Mouse (Mus musculus): ENCODE measurements around the gene Il17rb. TPM values are rescaled to one million over a fixed set of nuclear protein-coding genes. Genes with fewer than 3 reads are reported as not detected.
A peak's percentile ranks its signal among the peaks of the same experiment; 100 is the strongest.

Il17rb gene
- 1.7 and 1.8 TPM in 2 replicates for polyA plus RNA-seq (2012; rRNA removed)

DNA sequence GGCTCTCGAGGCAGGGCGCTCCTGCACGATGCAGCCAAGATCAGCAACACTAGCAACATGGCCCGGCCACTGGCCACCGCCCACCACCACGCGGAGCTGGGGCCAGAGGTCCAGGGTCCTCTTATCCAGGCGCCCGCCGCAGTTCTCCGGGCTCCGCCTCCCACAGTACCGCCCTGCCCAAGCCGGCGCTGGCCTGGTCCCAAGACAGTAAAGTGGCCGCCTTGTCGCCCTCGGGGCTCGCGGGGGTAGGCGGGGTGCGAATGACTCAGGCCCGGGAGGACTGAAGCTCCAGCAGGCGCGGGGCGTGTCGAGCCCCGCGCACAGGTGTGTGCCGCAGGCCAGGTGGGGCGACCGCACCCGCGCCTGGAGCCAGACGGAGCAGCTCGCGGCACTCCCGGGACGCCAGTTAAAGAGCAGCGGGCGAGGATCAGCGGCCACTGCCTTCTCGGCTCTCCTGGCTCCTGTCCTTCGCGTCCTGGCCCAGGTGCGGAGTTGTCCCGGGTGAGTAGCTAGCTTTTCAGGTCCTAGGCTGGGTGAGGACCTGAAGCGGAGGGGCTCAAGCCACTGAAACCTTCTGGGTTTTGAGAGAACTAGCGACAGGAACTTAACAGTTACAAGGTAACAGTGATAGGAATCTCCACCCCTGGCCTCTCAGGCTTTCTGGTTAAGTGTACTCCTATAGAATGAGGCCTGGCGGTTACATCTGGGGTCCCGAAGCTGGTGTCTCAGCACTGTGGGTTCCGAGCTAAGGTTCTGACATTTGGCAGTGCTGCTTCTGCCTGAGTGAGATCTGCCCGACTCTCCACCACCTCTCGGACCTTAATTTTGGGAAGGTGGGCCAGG is at the start of gene Il17rb, which contains the start of gene Chdh:
Il17rb (minus strand) TSS at position 164 of the 843 bp plus-strand sequence.
Chdh (plus strand) TSS at position 291 of the 843 bp plus-strand sequence.
- Histone ChIP-seq H3K4me3 (ENCODE audit: insufficient read depth, low read length) (peak within 1 kb of the TSS; percentile 17; the same call in 1 of the 2 replicates), H3K27ac (ENCODE audit: insufficient read depth, low read length) (no peak within 1 kb of the TSS), H3K4me1 (ENCODE audit: control insufficient read depth, insufficient read depth, low read length) (no peaks in the 10 kb centered on the region; the same call in 1 of the 2 replicates)
- no peak for TF ChIP-seq POLR2A (IDR thresholded peaks at IDR 0.05; ENCODE audit: extremely low read depth, insufficient read depth, low read length)
- no peak for TF ChIP-seq CTCF (IDR thresholded peaks at IDR 0.05; ENCODE audit: extremely low read depth, insufficient read depth, low read length)

DNA sequence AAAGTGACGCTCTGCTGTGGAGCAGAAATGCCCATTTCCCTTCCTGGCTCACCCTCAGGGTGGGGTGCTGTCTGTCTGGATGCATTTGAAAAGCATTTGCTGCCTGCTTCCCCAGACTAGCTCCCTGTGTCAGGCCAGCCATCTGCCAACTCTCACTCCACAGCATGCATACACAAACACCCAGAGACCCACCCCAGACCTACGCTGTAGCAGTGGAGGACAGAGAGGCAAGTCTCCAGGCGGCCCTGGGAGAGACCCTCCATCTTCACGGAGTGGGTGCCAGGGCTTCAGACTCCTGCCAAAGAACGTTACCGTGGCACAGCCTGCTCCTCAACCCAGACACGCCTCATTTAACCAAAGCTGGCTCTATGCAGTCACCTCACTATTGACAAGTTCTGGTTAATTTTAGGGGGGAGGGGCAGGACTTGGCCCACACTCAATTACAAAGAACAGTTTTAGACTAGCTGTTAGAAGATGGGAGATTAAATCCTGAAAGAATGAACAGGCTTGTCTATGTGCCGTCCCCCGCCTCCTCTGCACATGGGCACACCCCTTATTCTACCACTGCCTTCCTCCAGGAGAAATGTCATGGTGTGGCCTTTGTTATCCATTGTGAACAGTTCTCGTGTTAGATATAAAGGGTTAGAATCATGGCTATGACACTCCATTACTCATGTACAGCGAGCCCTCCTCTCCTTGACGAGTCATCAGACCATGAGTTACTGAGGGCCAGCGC is 47.5 kb upstream of the Il17rb start:
- no peaks in the 10 kb centered on the region for H3K4me1 ChIP-seq (ENCODE audit: control insufficient read depth, insufficient read depth, low read length)
- H3K27ac ChIP-seq (ENCODE audit: insufficient read depth, low read length), result no peak overlapping the region
- TF ChIP-seq POLR2A (IDR thresholded peaks at IDR 0.05; ENCODE audit: extremely low read depth, insufficient read depth, low read length) (no peak), CTCF (IDR thresholded peaks at IDR 0.05; ENCODE audit: extremely low read depth, insufficient read depth, low read length) (no peak)
- no peak overlapping the region for H3K4me3 ChIP-seq (ENCODE audit: insufficient read depth, low read length)

DNA sequence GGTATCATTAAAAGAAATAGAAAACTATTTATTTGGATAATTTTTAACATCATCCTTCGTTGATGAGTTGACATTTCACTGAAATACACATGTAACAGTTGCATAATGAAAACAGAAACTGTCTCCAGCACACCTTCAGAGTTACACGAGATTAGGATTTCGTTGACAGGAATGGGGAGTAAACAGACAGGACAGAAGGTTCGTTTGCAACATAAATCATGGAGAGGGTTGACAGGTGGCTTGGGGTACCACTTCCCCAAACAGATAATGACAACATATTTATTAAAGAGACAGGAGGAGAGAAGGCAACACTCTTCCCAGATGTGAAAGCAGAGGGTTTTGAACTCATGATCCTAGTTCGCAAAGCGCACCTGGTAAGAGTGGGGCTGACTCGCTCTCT is 46.2 kb upstream of the Il17rb start:
- no peak overlapping the region for H3K4me3 ChIP-seq (ENCODE audit: insufficient read depth, low read length)
- no peaks in the 10 kb centered on the region for H3K4me1 ChIP-seq (ENCODE audit: control insufficient read depth, insufficient read depth, low read length)
- TF ChIP-seq CTCF (IDR thresholded peaks at IDR 0.05; ENCODE audit: extremely low read depth, insufficient read depth, low read length) (no peak), POLR2A (IDR thresholded peaks at IDR 0.05; ENCODE audit: extremely low read depth, insufficient read depth, low read length) (no peak)
- no peak overlapping the region for H3K27ac ChIP-seq (ENCODE audit: insufficient read depth, low read length)

DNA sequence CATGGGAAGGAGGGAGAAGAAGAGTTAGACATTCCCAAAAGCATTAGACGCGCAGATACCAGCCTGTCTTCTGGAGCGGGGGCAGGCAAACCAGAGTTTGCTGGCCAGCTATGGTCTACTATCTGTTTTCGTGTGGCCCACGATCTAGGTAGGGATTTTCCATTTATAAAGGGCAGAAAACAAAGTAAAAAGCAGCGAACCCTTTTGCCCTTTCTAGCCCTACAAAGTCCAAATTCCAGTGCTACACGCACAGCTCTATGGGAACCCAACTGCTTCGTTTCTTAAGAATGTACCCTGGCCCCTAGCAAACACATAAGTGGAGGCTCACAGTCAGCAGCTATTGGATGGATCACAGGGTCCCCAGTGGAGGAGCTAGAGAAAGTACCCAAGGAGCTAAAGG is 41.6 kb upstream of the Il17rb start:
- H3K4me3 ChIP-seq (ENCODE audit: insufficient read depth, low read length), result no peak overlapping the region
- H3K4me1 ChIP-seq (ENCODE audit: control insufficient read depth, insufficient read depth, low read length), result no peaks in the 10 kb centered on the region
- TF ChIP-seq POLR2A (IDR thresholded peaks at IDR 0.05; ENCODE audit: extremely low read depth, insufficient read depth, low read length) (no peak), CTCF (IDR thresholded peaks at IDR 0.05; ENCODE audit: extremely low read depth, insufficient read depth, low read length) (no peak)
- no peak overlapping the region for H3K27ac ChIP-seq (ENCODE audit: insufficient read depth, low read length)

DNA sequence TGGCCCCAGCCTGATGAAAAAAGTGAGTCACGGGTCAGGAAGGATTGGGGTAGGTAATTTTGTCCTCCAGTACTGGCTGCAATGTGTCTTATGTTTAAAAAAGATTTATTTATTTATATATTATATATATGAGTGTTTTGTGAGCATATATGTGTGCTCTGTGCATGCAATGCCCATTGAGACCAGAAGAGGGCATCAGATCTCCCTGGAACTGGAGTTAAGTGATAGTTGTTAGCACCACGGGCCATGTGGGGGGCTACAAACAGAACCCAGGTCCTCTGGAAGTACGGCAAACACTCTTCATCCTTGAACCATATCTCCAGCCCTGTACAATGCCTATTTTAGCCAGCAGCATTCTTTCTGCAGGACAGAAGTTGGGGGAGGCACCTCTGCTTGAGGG is 39.4 kb upstream of the Il17rb start:
- TF ChIP-seq POLR2A (IDR thresholded peaks at IDR 0.05; ENCODE audit: extremely low read depth, insufficient read depth, low read length) (no peak), CTCF (IDR thresholded peaks at IDR 0.05; ENCODE audit: extremely low read depth, insufficient read depth, low read length) (peak; percentile 21; the same call in 1 of the 2 replicates)

DNA sequence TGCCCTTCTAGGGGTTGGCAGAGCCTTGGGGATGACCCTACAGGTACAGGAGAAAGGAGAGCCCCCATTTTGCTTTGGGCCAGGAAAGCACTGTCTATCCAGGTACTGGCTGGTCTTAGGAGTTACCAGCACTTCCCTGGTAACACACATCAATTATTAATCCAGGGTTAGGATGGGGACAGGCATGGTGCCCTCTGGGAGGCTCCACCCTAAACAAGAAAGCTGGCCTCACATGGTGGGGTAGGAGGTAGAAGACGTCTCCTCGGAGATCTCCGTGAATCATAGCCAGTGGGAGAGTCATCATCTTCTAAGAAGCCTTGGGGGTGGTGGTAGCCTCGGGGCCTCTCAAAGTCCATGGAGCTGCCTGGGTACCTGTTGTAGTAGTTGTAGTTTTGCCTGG is 38.3 kb upstream of the Il17rb start:
- TF ChIP-seq POLR2A (IDR thresholded peaks at IDR 0.05; ENCODE audit: extremely low read depth, insufficient read depth, low read length), result no peak
- TF ChIP-seq CTCF (IDR thresholded peaks at IDR 0.05; ENCODE audit: extremely low read depth, insufficient read depth, low read length), result no peak
- H3K27ac ChIP-seq (ENCODE audit: insufficient read depth, low read length), result no peak overlapping the region
- no peak overlapping the region for H3K4me3 ChIP-seq (ENCODE audit: insufficient read depth, low read length)
- H3K4me1 ChIP-seq (ENCODE audit: control insufficient read depth, insufficient read depth, low read length), result no peaks in the 10 kb centered on the region

More for the DNA sequence above, 39.4 kb upstream of the Il17rb start:
- Histone ChIP-seq H3K4me1 (ENCODE audit: control insufficient read depth, insufficient read depth, low read length) (no peaks in the 10 kb centered on the region), H3K4me3 (ENCODE audit: insufficient read depth, low read length) (no peak overlapping the region), H3K27ac (ENCODE audit: insufficient read depth, low read length) (no peak overlapping the region)

DNA sequence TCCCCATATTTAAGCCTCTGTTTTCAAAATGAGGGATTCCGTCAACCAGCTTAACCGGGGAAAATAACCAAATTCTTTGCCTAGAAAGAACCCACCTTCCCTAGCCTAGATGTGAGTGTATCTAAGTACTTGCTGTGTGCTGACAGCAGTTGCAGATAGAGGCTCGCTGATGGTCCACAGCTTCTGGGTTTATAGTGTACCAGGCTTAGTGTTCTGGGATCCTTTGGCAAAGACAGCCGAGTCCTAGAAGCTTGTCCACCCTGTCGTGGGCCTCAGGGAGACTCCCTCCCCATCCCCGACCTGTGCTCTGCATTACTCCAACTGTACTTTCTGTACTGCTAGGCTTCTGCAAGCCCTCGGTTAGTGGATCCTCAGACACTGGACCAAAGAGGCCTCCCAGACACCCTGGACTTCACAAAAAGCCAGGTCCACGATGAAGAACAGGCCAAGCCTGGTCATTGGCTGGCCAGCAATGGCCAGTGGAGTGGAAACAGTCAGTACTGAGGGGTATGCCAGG is 37.1 kb upstream of the Il17rb start:
- TF ChIP-seq CTCF (IDR thresholded peaks at IDR 0.05; ENCODE audit: extremely low read depth, insufficient read depth, low read length) (no peak), POLR2A (IDR thresholded peaks at IDR 0.05; ENCODE audit: extremely low read depth, insufficient read depth, low read length) (no peak)

DNA sequence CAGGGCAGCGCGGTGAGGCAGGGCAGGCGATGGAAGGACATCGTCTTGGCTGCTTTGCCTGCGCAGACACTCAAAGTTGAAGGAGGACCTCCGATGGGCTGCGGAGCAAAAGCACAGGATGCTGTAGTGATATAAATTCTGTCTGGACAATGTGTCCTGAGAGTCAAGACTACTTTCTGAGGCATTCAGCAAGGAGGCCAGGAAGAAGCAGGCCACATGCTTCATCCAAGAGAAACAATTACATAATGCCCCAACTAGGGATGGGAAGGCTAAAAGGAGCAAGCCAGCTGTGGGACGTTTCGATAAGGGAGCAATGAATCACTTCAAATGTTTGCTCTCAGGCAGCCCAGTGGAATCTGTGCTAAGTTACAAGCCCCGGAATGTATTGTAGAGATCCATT is 36.5 kb upstream of the Il17rb start:
- TF ChIP-seq CTCF (IDR thresholded peaks at IDR 0.05; ENCODE audit: extremely low read depth, insufficient read depth, low read length) (no peak), POLR2A (IDR thresholded peaks at IDR 0.05; ENCODE audit: extremely low read depth, insufficient read depth, low read length) (no peak)
- Histone ChIP-seq H3K4me1 (ENCODE audit: control insufficient read depth, insufficient read depth, low read length) (no peaks in the 10 kb centered on the region), H3K27ac (ENCODE audit: insufficient read depth, low read length) (no peak overlapping the region), H3K4me3 (ENCODE audit: insufficient read depth, low read length) (no peak overlapping the region)

More for the DNA sequence above, 37.1 kb upstream of the Il17rb start:
- H3K27ac ChIP-seq (ENCODE audit: insufficient read depth, low read length), result no peak overlapping the region
- H3K4me1 ChIP-seq (ENCODE audit: control insufficient read depth, insufficient read depth, low read length), result no peaks in the 10 kb centered on the region
- H3K4me3 ChIP-seq (ENCODE audit: insufficient read depth, low read length), result no peak overlapping the region

DNA sequence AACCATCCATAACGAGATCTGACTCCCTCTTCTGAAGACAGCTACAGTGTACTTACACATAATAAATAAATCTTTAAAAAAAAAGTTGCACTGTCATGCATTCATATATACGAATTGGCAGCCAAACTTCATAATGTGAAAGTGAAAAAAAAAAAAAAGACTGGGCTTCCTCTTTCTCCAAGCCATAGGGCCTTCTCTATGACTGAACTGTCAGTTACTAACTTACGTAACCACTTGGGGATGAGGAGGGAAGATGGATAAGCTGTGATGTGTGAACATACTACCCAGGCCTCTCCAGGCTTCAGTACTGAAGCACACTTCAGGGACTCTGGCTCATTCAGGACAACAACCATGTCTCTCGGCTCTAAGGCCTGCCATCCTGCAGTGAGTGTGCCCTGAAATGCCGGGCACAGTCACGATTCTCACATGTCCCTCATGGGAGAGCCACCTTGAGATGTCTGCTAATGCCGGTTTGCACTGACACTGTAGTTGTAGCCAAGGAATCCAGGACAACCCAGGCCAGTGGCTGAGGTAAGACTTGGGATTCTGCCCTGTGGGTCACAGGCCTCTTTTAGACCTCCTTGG is 34.8 kb upstream of the Il17rb start:
- TF ChIP-seq POLR2A (IDR thresholded peaks at IDR 0.05; ENCODE audit: extremely low read depth, insufficient read depth, low read length) (no peak), CTCF (IDR thresholded peaks at IDR 0.05; ENCODE audit: extremely low read depth, insufficient read depth, low read length) (no peak)
- Histone ChIP-seq H3K4me3 (ENCODE audit: insufficient read depth, low read length) (no peak overlapping the region), H3K4me1 (ENCODE audit: control insufficient read depth, insufficient read depth, low read length) (no peaks in the 10 kb centered on the region), H3K27ac (ENCODE audit: insufficient read depth, low read length) (no peak overlapping the region)
